Mouse (Mus musculus) stomach, postnatal 0 days (tissue): ENCODE results near the gene Ift88. TPM values are rescaled to one million over a fixed set of nuclear protein-coding genes. Genes with fewer than 3 reads are reported as not detected.

Experiments
- ATAC-seq: fragments of 200-750 bp; cut with Nextera tagmentation; 2 replicates; pipeline ENCODE4 v1.8.0; 2017; ENCODE audit not compliant: low FRiP score, low TSS enrichment
- DNase-seq: peaks from one replicate; pipeline ENCODE4 v3.0.0-alpha.2; 2016; ENCODE audit warnings: low spot score
- H3K27ac ChIP-seq: fragments of 300-500 bp; sonication (generic); replicated peaks from 2 replicates; pipeline ENCODE4 v1.5.1; 2014; ENCODE audit warnings: mild to moderate bottlenecking, control low read depth
- H3K27me3 ChIP-seq: fragments of 300-500 bp; sonication (generic); 2 replicates; pipeline ENCODE4 v1.6.1; 2014; ENCODE audit warnings: low read length; ENCODE audit not compliant: control insufficient read depth, insufficient read depth
- H3K36me3 ChIP-seq: fragments of 300-500 bp; sonication (generic); 2 replicates; pipeline ENCODE4 v1.6.1; 2014; ENCODE audit warnings: low read length, mixed read lengths; ENCODE audit not compliant: control insufficient read depth, insufficient read depth
- H3K4me1 ChIP-seq: fragments of 300-500 bp; sonication (generic); replicated peaks from 2 replicates; pipeline ENCODE4 v1.6.1; 2014; ENCODE audit warnings: antibody characterized with exemption; ENCODE audit not compliant: control insufficient read depth, insufficient read depth
- H3K4me2 ChIP-seq: fragments of 300-500 bp; sonication (generic); replicated peaks from 2 replicates; pipeline ENCODE4 v1.6.1; 2014; ENCODE audit warnings: low read depth, mild to moderate bottlenecking, control low read depth, moderate library complexity
- H3K4me3 ChIP-seq: fragments of 300-500 bp; sonication (generic); 2 replicates; pipeline ENCODE4 v1.5.1; 2014; ENCODE audit warnings: low read depth, low read length, control low read depth
- H3K9ac ChIP-seq: fragments of 300-500 bp; sonication (generic); 2 replicates; pipeline ENCODE4 v1.6.1; 2014; ENCODE audit warnings: mild to moderate bottlenecking, low read length, control low read depth, mixed read lengths
- H3K9me3 ChIP-seq: fragments of 300-500 bp; sonication (generic); 2 replicates; pipeline ENCODE4 v1.6.1; 2016; ENCODE audit warnings: low read length; ENCODE audit not compliant: control insufficient read depth
- CTCF ChIP-seq: IDR thresholded peaks from 2 replicates; pipeline ENCODE4 v1.5.1; 2016; ENCODE audit warnings: antibody characterized with exemption, low read depth, mild to moderate bottlenecking, moderate library complexity
- EP300 ChIP-seq: optimal IDR thresholded peaks from 2 replicates; pipeline ENCODE3; 2016; ENCODE audit warnings: antibody characterized with exemption
- WGBS: fragments of 180-500 bp; shearing (Covaris S2); extraction: QIAGEN DNeasy Blood & Tissue Kit; methylation state at CpG from one replicate; pipeline ENCODE4 v1.1.7; 2014; 5-methylcytosine and 5-hydroxymethylcytosine counted together
- polyA plus RNA-seq: library from polyadenylated mRNA; unstranded; fragments of >200 nt; fragmentation: Nextera tagmentation; extraction: Ambion mirVana; gene quantifications from 2 replicates; pipeline ENCODE4 v1.2.1, GENCODE M21; 2015

Gene Ift88
- polyA plus RNA-seq, 1 experiment from 2014 or later: 5.5 TPM

DNA sequence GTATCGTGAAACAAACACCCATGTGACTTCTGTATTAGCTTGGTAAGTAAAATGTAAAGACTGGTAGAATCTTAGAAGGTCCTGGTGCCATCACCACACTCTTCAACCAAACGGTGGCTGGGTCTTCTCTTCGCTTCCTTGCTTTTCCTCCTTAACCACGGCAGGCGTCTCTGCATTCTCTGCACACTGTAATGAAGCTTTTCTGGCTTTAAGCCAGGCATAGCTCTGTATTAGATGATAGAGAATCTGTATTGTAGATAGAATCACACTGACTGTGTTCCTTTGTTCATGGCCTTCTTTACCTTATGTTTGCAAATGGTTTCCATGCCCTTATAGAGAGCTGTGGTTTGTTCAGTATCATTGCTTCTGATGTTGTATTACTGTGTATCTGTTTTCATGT lies 39.0 kb downstream of the Ift88 start:
- DNase-seq (no peak), ATAC-seq (no peak)
- Histone ChIP-seq H3K4me1 (no peaks in the 10 kb centered on the region), H3K9me3 (no peaks in the 10 kb centered on the region), H3K27ac (no peak overlapping the region), H3K27me3 (no peaks in the 10 kb centered on the region), H3K4me2 (no peak overlapping the region), H3K36me3 (no peaks in the 10 kb centered on the region), H3K9ac (no peak overlapping the region), H3K4me3 (no peak overlapping the region)
- WGBS: 66% methylated on average over 5 of the region's 5 CpGs
- TF ChIP-seq EP300: no peak
- no peak for TF ChIP-seq CTCF

DNA sequence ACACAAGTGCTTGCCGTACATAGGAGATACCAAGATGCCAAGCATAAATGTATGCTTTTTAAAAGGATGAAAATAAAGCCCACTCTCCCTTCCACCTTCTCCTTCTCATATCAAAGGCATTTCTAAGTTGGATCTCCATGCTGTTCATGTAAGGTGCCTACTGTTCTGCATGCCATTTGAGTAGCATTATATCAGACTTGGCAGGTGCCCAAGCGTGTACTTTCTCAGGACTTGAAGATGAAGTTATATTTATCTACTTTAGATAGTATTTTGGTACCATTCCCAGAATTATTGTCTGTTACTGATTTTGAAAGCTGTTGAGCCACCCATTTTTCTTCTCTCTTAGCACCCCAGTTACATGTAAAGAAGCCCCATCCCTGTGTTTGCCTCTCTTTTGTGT lies 51.2 kb downstream of the Ift88 start:
- H3K27ac ChIP-seq: no peak overlapping the region
- no peaks in the 10 kb centered on the region for H3K4me1 ChIP-seq
- 74% methylated on average over 2 of the region's 2 CpGs for WGBS
- no peaks in the 10 kb centered on the region for H3K36me3 ChIP-seq
- ATAC-seq: no peak
- H3K9me3 ChIP-seq: no peaks in the 10 kb centered on the region
- DNase-seq: no peak
- no peak overlapping the region for H3K4me2 ChIP-seq
- no peaks in the 10 kb centered on the region for H3K27me3 ChIP-seq
- no peak overlapping the region for H3K4me3 ChIP-seq
- H3K9ac ChIP-seq: no peak overlapping the region
- no peak for TF ChIP-seq CTCF
- TF ChIP-seq EP300: no peak

DNA sequence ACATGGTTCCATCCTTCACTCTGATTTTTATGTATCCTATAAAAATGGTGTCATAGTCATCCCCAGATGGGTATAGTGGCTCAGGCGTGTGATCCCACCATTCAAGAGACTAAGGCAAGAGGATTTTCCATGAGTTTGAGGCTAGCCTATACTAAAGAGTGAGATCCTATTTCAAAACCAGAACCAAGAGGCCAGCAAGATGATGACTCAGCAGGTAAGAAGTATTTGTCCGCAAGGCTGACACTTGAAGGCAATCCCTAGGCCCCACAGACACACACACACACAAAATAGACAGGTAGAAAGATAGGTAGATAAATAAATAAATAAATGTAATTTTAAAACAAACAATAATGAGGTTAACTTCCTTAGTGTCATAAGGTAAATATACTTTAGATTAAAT lies 58.4 kb downstream of the Ift88 start:
- H3K4me1 ChIP-seq: no peaks in the 10 kb centered on the region
- TF ChIP-seq EP300: no peak
- TF ChIP-seq CTCF: no peak
- WGBS: 90% methylated on average over 2 of the region's 2 CpGs
- H3K4me3 ChIP-seq: no peak overlapping the region
- no peaks in the 10 kb centered on the region for H3K9me3 ChIP-seq
- ATAC-seq (no peak), DNase-seq (no peak)
- no peak overlapping the region for H3K27ac ChIP-seq
- no peaks in the 10 kb centered on the region for H3K27me3 ChIP-seq
- H3K9ac ChIP-seq: no peak overlapping the region
- no peak overlapping the region for H3K4me2 ChIP-seq
- no peaks in the 10 kb centered on the region for H3K36me3 ChIP-seq

DNA sequence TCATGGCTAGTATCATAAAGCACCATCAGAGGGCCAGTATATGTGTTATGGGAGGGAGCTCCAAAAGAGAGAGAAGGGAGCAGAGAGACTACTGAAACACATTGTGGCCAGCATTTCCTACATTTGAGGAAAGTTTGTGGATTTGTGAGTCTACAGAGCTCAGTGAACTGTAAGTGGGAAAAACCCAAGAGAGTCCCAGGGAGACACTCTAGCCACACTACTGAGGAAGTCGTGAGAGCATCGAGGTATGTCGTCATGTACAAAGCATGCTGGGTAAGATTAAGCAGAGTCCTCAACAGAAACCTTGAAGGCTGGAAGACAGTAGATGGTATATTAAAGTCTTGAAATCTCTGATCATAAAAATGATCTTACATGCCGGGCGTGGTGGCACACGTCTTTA lies 60.3 kb downstream of the Ift88 start:
- no peak overlapping the region for H3K4me3 ChIP-seq
- 90% methylated on average over 6 of the region's 6 CpGs for WGBS
- DNase-seq: no peak
- no peak for ATAC-seq
- TF ChIP-seq EP300: no peak
- TF ChIP-seq CTCF: no peak
- no peaks in the 10 kb centered on the region for H3K27me3 ChIP-seq
- no peaks in the 10 kb centered on the region for H3K36me3 ChIP-seq
- no peaks in the 10 kb centered on the region for H3K4me1 ChIP-seq
- no peak overlapping the region for H3K9ac ChIP-seq
- no peak overlapping the region for H3K27ac ChIP-seq
- no peak overlapping the region for H3K4me2 ChIP-seq
- H3K9me3 ChIP-seq: no peaks in the 10 kb centered on the region

DNA sequence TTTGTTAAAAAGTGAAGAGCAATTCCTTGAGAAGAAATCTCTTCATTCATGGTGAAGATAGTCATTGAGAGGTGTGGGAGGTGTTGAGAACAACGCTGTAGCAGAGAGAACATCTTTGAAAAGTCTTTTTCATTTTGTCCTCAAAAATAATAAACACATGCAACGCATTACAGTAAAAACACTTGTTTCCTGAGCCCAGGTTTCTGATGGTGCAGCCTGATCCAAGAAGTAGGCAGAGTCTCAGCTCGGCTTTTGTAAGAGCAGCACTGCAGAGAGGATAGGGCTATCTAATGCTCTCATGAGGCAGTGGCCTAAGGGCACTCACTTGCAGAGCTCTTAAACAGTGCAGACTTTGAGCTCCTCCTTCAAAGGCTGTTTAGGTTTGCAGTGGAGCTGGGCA lies 65.8 kb downstream of the Ift88 start:
- DNase-seq: no peak
- H3K4me2 ChIP-seq: no peak overlapping the region
- ATAC-seq: no peak
- no peaks in the 10 kb centered on the region for H3K9me3 ChIP-seq
- H3K36me3 ChIP-seq: no peaks in the 10 kb centered on the region
- 86% methylated on average over 3 of the region's 3 CpGs for WGBS
- TF ChIP-seq CTCF: no peak
- TF ChIP-seq EP300: no peak
- no peak overlapping the region for H3K9ac ChIP-seq
- H3K4me3 ChIP-seq: no peak overlapping the region
- H3K27me3 ChIP-seq: no peaks in the 10 kb centered on the region
- H3K27ac ChIP-seq: no peak overlapping the region
- no peaks in the 10 kb centered on the region for H3K4me1 ChIP-seq

DNA sequence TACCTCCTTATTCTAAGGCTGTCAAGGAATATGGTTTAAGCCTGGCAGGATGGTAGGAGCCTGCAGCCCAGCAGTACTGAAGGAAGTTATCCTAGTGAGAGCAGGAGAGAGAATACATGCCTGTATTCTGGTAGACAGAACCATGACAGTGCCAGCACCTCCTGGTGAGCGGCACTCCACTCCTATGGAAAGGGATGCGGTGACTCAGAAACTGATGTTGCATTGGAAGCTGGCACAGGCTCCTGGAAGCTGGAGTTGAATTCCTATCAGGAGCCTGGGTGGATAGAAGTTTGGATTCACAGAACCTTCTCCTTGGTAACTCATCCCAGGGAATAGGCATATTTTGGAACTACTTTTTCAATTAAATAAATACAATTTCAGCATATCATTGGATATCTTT lies 70.0 kb downstream of the Ift88 start:
- no peak for DNase-seq
- Histone ChIP-seq H3K27me3 (no peaks in the 10 kb centered on the region), H3K9ac (no peak overlapping the region), H3K9me3 (no peaks in the 10 kb centered on the region), H3K4me3 (no peak overlapping the region), H3K36me3 (no peaks in the 10 kb centered on the region), H3K4me2 (no peak overlapping the region), H3K4me1 (no peaks in the 10 kb centered on the region), H3K27ac (no peak overlapping the region)
- ATAC-seq: no peak
- WGBS: 94% methylated on average over 2 of the region's 2 CpGs
- TF ChIP-seq CTCF (no peak), EP300 (no peak)
